Mouse (Mus musculus): Measurements from ENCODE around the gene Creld2.
A peak's percentile ranks its signal among the peaks of the same experiment; 100 is the strongest.
"Not testable (repeated sequence)": the region's sequence is repeated elsewhere in the genome, so short reads cannot be mapped to it uniquely, and the experiment has no call there.

Creld2 gene

DNA sequence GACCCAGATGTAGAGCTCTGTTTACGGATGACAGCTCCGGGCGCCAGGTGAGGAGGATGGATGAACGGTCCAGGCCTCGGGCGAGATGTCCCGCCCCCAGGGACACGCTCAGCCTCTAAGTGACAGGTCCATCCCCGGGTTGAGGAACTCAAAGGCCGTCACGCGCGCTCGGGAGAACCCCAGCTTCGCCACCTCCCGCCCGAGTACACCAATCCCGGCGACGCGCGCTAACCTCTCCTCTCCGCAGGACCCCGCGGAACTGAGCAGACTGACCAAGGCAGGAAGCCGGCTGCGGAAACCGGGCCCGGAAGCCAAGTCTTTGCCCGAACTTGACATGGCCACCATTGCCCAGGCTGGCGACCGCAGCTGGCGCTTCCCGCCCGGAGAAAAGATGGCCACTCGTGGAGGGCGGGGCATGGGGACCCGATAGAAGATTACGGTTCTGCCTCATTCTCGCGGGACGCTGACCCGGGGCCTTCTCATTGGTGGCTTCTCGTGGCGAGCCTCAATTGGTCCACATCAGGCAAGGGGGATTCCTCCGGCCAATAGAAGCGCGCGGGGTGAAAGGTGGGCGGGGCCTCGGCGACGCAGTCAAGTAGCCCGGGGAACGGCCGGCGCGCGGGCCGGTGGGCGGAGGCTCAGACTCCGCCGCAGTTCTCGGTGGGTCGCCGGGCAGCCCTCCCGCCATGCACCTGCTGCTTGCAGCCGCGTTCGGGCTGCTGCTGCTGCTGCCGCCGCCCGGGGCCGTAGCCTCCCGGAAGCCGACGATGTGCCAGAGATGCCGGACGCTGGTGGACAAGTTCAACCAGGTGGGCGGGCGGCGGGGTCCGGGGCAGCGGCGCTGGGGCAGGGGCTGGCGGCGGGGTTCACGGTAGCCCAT, at the start of gene Creld2, which contains the start of gene Alg12:
Gene Creld2 (plus strand): TSS at position 621 of the 880 bp plus-strand sequence.
Gene Alg12 (minus strand): TSS at position 293 of the 880 bp plus-strand sequence.
- peak; percentile 100 for DNase-seq

DNA sequence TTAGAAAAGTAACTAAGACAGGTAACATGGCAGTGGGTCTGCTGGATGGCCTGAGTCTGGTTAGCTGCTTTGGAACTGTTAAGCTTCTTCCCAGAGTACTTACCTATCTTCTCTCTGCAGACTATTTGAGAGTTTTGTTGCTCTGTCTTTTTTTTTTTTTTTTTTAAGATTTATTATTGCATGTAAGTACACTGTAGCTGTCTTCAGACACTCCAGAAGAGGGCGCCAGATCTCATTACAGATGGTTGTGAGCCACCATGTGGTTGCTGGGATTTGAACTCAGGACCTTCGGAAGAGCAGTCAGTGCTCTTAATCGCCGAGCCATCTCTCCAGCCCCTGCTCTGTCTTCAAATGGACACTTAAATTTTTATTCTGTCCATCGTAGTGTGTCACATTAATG, 44.8 kb upstream of the Creld2 start:
- not testable (repeated sequence) for DNase-seq

DNA sequence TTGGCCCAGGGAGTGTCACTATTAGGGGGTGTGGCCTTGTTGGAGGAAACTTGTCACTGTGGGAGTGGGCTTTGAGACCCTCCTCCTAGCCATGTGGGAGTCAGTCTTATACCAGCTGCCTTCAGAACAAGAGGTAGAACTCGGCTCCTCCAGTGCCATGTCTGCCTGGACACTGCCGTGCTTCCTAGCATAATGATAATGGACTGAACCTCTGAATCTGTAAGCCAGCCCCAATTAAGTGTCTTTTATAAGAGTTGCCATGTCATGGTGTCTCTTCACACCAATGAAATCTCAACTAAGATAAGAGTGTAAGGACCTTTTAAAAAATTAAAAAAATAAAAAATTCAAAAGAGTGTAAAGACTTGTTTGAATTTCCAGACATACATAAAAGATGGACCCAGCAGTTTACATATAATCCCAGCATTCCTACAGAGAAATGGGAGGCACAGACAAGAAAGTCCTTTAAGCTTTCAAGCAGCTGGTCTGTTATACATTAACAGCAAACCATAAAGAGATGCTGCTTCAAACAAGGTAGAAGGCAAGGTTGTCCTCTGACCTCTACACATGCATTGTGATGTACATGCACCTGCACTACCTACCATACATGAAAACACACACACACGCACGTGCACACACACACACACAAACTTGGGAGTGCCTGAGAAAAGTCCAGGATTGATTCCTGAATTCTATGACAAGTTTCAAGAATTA, 27.2 kb upstream of the Creld2 start:
- no peak for DNase-seq

DNA sequence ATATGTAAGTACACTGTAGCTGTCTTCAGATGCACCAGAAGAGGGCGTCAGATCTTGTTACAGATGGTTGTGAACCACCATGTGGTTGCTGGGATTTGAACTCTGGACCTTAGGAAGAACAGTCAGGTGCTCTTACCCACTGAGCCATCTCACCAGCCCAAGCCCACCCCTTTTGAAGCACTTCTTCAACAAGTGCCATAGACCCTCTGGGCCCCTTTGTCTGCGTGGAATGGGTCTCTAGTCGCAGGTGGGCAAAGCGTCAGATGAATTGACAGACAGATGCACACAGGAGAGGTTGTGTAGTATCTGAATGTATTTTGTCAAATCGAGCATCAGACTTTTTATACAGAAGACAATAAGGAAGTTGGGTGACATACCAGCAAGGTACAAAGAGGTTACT, 24.7 kb upstream of the Creld2 start:
- DNase-seq, result not testable (repeated sequence)

DNA sequence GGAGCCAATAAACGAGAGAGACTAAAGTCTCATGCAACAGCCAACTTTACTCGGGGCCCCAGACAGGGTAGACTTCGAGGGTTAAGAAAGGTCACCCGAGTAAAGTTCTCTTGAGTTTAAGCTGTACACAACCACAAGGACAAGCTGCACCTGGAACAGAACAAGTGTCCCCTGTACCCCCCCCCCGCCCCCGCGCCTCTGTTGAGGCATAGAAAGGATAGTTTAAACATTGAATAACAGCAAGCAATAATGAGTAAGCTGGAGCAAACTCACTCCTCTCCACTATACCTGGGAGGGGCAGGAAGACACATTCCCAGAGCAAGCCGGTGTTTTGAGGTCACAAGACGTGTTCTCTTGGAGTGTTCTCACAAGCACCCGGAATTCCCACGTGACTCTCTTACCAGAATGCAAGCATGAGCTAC, 19.5 kb upstream of the Creld2 start:
- DNase-seq, result peak; percentile 53 to 75

DNA sequence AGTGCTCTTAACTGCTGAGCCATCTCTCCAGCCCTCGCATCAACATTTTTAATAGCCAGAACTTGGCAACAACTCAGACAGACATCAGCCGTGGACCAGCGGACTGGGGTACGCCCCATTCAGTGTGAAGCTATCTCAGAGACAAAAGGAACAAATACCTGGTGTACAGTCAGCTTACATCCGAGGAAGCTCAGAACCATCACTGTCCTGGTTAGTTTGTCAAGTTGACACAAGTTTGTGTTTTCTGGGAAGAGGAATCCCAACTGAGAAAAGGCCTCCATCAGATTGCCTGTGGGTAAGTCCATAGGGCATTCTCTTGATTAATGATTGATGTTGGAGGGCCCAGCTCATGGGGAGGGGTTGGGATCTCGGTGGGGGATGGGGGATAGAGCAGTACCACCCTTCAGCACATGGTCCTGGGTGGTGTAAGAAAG, 18.5 kb upstream of the Creld2 start:
- peak; percentile 49 to 71 for DNase-seq

DNA sequence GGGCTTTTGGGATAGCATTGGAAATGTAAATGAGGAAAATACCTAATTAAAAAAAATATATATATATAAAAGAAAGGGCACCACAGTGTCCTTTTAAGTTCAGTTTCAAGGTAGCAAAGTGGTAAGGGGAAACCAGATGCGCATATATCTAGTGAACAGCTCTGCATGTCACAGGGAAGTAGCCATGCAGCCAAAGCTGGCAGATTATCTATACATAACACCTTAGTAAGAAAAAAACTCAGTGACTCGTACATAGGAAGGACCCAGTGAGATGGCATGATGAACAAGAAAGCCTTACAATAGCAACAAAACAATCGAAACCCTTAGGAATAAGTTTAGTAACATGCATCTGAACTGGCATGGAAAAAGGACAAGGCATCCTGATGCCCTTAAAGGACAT, 17.5 kb upstream of the Creld2 start:
- no peak for DNase-seq

DNA sequence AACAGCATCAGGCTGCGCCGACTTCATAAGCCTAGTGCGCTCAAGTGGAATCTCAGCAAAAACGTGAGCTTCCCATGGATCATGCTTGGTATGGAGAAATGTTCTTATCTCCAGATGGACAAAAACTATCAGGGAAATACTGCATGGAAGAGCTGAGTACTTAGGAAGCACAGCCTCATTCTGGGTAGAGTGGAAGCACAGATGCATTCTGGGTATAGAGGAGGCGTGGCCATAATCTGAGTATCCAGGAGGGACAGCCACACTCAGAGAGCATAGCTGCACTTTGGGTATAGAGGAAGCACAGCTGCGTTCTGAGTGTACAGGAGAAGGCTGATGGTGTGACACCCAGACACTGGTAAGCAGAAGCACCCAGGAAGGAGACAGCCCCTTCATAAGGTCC, 17.1 kb upstream of the Creld2 start:
- DNase-seq, result no peak

DNA sequence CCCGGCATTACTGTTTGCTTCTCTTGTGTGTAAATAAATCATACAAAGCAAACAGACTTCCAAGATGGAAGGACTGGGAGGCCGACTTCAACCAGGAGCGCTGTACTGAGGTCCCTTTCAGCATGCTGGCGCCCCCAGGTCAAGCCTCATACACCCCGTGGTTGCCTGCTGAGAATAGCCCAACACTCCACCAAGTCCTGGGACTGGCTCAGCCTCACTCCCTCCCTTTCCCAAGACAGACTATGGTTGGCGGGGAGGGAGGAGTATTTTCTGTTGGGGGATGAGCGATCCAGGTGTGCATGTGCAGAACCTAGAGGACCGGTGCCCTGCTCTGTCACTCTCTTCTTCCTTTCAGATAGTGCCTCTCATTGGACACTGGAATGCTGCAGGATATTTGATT, 11.3 kb upstream of the Creld2 start:
- no peak for DNase-seq

DNA sequence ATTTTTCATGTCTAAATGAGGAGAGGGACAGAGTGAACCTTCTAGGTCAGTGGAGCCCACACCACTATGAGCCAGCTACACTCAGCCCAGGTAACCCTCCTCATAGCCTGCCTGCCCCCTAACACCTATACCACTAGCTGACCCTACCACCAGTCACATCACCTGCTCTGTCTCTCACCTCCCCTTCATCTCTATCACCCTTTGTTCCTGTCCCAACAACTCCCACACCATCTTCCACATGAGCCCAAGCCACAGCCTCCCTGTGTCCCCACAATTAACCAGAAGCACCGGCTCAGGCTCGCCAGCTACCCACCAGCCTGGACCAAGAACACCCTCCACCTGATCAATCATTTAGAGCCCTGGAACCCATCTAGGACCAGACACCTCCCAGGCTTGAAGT, 9.1 kb upstream of the Creld2 start:
- no peak for DNase-seq

DNA sequence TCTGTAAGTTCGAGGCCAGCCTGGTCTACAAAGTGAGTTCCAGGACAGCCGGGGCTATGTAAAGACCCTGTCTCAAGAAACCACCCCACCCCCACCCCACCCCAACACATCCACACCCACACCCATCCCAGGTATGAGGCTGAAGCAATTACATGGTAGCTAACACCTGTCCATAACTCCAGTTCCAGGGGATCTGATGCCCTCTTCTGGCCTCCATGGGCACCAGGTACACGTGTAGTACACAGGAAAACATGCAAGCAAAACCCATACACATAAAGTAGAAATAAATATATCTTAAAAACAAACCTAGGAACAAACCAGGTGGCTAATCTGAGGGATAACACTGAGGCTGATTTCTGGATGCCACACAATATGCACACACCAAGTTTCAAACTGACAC, 6.2 kb upstream of the Creld2 start:
- DNase-seq, result no peak

DNA sequence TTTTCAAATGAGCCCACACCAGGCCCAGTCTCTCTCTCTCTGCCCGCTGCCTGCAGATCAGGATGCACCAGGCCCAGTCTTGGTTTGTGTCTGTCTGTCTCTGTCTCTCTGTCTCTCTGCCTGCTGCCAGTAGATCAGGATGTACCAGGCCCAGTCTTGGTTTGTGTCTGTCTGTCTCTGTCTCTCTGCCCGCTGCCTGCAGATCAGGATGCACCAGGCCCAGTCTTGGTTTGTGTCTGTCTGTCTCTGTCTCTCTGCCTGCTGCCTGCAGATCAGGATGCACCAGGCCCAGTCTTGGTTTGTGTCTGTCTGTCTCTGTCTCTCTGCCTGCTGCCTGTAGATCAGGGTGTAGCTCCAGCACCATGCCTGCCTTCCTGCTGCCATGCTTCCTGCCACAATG, 5.6 kb upstream of the Creld2 start:
- not testable (repeated sequence) for DNase-seq

DNA sequence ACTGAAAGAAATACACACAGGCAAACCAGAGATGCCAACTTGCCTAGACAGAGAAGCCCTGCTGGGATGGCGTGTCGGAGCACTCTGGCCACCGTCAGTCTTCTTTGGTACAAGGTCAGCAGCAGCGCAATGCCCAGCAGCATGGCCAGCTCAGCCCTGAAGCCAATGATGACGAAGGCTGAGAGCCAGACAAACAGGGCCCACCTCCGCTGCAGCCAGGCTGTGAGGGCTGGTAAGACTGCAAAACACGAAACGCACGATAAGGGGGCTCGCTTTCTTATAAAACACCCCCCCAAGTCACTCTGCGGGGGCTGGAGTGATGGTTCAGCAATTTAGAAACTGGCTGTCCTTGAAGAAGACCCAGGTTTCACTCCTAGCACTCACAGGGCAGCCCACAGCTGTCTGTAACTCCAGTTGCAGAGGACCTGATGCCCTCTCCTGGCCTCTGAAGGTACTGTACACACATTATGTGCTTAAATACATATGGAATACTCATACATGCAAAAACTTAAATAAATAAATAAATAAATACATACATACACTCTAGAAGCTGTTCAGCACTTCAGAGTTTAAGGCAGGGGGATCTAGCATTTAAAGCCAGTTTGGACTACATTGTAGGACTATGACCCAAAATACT, 4.9 kb upstream of the Creld2 start:
- DNase-seq, result no peak

DNA sequence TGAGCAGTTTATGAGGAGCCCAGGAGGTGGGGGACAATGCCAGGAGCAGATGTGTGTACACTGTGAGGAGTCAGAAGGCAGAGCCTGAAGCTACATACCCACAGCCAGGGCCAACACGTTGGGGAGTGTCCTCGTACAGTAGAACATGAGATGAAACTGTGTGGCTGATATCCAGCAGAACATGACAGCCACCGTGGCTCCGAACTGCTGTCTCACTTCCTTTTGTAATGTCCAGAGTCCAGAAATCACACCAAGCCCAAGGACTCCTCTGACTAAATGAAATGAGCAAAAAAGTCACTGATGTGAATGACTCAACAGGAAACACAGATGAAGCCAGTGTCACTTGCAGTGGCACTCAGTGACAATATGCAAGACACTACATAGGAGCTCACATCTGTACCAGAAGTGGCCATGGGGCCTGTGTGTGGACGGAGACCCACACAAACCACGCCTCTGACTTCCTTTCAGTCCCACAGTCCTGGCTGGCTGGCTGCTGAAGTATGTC, 4.2 kb upstream of the Creld2 start:
- DNase-seq, result no peak

DNA sequence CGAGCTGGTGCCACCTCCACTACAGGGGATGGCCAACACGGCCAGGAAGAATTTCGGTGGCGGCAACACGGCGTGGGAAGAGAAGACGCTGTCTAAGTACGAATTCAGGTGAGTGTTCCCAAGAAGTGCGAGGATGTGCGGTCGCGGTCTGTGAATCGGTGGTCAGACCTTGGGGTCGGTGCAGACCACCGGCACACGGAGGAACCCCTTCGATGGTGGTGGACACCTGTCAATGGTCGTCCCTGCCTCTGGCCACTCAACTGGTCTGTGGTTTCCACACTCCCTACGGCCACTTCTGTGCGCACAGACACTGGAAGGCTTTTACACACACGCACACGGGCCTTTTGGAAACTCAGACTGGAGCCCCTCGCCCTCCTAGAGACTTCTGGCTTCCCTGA, 459 bp downstream of the Creld2 start:
- peak in 1 of 2 experiments; percentile 23 for DNase-seq

DNA sequence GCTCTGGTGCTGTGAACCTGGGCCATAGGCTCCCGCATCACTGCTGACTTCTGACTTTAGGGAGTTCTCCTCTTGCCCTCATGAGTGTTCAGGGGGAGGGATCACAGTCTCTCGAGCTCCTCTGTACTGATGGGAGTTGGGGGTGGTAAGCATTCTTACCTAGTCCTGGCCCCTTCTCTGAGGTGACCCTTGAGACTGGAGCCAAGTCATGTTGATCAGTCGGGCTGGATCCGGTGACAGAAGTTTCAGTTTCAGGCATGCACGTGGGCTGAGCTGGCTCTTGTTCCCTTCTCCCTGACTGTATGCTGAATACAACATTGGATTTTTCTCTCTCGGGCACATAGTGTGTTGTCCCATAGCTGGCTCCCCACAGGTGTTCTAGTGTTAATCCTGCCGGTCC, 2.0 kb downstream of the Creld2 start:
- DNase-seq, result no peak

DNA sequence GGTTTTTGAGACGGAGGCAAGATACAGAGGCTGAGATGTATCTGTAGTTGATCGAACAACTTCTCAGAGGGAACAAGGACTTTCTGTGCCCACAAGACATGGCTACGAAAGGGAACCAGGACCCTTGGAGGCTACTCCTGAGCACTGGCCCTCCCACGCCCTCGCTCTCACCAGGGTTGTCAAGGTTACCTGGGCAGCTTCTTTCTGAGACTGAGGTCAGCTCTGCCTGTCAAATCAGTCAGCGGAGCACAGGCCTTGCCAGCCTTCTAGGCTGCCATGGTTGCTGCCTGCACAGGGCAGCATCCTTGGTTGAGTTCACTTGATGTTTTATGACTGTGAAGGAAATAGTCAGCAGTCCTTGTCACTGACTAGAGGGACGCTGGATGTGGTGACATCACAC, 3.1 kb downstream of the Creld2 start:
- no peak for DNase-seq

DNA sequence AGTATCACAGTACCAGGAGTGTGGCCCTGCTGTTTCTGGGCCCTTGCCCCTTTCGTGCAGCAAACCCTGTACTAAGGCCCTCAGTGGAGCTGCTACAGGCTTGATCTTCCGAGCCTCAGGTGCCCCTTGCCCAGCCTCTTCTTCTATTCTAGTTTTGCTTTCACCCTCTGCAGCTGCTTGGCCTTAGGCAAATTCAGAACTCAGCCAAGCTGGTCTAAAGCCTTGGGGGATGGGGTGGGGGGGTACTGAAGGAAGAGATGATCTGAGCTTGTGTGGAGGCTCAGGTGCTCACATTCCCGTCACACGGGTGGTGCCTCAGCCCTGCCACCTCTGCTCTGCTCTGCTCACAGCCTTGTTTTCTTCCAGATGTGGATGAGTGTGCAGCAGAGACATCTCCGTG, 3.9 kb downstream of the Creld2 start:
- DNase-seq, result no peak

DNA sequence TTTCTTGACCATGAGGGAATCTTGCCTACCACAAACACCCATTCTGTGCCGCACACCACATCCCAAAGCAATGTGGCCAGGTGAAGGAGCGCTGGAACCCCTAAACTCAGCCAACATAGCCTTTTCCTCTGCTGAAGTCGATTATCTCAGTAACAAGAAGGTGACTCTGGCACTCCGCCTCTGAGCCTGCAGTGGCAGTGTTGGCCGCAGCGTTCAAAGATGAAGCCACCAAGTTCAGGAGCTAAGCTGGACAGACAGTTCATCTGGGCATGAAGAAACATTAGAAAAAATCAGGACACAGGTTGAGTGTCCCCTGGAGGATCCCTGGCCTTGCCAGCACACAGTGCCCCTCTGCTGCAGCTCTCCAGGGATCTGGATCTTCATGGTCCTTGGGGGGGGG, 8.0 kb downstream of the Creld2 start:
- DNase-seq, result no peak

DNA sequence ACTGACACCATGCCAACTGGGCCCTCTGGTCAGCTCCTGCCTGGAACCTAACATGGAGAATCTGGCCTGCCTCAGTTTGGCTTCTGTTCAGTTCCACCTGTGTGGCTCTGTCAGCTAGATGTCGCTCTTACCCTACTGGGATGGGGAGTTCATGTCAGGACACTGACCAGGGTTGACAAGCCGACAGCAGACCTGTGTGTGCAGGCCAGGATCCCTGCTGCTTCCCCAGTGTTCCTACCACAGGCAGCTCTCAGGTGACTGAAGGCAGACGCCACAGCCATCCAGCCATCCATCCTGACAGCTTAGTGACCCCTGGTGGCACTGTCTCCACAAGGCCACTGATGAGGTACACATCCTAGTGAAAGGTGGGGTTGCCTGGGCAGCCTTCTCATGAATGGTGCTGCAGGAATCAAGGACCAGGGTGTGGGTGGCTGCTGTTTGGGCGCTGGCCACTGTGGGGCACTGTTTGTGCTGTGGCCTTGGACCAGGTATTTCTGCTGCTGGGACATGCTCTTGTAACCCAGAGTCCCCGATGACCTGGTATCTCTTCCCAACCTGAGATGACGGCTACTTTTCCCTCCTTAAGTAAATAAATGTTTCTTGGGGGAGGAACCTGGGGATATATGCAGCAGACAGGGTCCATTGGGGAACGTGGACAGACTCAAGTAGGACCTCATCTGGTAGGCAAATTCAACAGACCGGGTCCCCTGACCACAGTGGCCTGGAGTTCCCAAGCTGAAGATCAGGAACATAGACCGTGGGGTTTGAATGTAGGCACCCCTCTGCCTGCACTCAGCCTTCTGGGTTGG, 8.7 kb downstream of the Creld2 start:
- DNase-seq, result peak; percentile 83 to 91

DNA sequence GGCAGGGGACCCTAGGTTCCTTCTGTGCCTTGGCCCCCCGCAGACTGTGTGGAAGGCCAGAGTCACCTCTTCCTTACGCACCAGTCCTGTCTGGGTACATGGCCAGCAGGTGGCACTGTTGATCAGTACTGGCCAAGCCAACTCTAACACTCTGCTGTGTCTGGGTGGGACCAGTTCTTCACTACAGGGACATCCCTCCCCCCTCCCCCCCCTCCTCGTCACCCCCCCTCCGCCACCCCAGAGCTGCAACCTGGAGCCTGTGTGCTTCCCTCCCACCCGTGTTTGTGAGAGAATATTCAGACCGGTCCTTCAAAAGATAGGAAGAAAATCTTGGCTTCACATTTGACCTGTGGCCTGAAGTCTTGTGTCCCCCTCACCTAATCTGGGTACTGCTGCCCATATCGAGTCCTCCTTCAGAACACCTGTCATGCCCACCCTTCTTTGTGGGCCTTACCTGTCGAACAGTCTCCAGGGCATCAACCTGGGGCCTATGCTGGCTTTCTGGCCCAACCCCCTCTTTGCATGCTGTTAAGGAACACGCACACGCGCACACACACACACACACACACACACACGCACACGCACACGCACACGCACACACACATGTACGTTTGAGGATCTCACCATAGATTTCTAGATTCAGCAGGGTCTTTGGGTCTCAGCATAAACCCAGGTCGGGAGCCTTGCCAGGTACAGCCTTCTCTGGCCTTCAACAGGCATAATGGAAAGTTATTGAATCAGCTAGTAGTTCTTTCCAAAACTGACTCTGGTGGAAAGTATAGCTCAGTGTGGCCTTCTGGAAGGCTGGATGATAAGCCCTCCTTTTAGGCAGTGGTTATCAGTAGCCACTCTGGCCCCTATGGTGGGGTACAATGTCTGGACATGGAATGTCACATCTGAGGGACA, 9.6 kb downstream of the Creld2 start:
- peak; percentile 87 to 95 for DNase-seq
